Mouse (Mus musculus) liver, embryonic 14.5 days (tissue): ENCODE results near the gene Fam124a. TPM values are rescaled to one million over a fixed set of nuclear protein-coding genes. Genes with fewer than 3 reads are reported as not detected.
A peak's percentile ranks its signal among the peaks of the same experiment; 100 is the strongest.

Experiments
- ATAC-seq: fragments of 200-750 bp; cut with Nextera tagmentation; 2 replicates; pipeline ENCODE4 v1.8.0; 2017; ENCODE audit warnings: moderate number of reproducible peaks, mild to moderate bottlenecking, moderate library complexity; ENCODE audit not compliant: insufficient read depth
- DNase-seq, 3 experiments: peaks; one replicate each; pipeline ENCODE4 v3.0.0-alpha.2; 2012 to 2013; ENCODE audit warnings: low read depth in 3 of 3, low spot score in 3 of 3
- H3K27ac ChIP-seq: fragments of 300-500 bp; sonication (generic); 2 replicates; pipeline ENCODE4 v1.5.1; 2014; ENCODE audit warnings: moderate library complexity, mild to moderate bottlenecking, control low read depth, inconsistent platforms
- H3K27me3 ChIP-seq: fragments of 300-500 bp; sonication (generic); 2 replicates; pipeline ENCODE4 v1.6.1; 2014; ENCODE audit warnings: mild to moderate bottlenecking, low read length, moderate library complexity; ENCODE audit not compliant: control insufficient read depth, insufficient read depth
- H3K36me3 ChIP-seq: fragments of 300-500 bp; sonication (generic); replicated peaks from 2 replicates; pipeline ENCODE4 v1.6.1; 2014; ENCODE audit warnings: low read depth; ENCODE audit not compliant: control insufficient read depth, insufficient read depth
- H3K4me1 ChIP-seq, 2 experiments: fragments of 200-500 bp in 1 of 2; fragments of 300-500 bp in 1 of 2; sonication (generic) in 1 of 2; replicated peaks; 2 replicates each; pipeline ENCODE4 v1.6.1; 2012 to 2014; ENCODE audit warnings: antibody characterized with exemption in 1 of 2, inconsistent platforms in 1 of 2, low read length in 1 of 2; ENCODE audit not compliant: control insufficient read depth in 2 of 2, insufficient read depth in 2 of 2
- H3K4me2 ChIP-seq: fragments of 300-500 bp; sonication (generic); 2 replicates; pipeline ENCODE4 v1.6.1; 2014; ENCODE audit warnings: low read depth, mild to moderate bottlenecking, control low read depth, moderate library complexity
- H3K4me3 ChIP-seq, 2 experiments: fragments of 200-500 bp in 1 of 2; fragments of 300-500 bp in 1 of 2; sonication (generic) in 1 of 2; 2 replicates each; pipeline ENCODE4 v1.5.1; 2012 to 2014; ENCODE audit warnings: low read depth in 2 of 2, low read length in 2 of 2, mild to moderate bottlenecking in 2 of 2, control low read depth in 1 of 2, inconsistent platforms in 1 of 2, moderate library complexity in 1 of 2; ENCODE audit not compliant: insufficient read depth in 1 of 2
- H3K9ac ChIP-seq: fragments of 300-500 bp; sonication (generic); replicated peaks from 2 replicates; pipeline ENCODE4 v1.6.1; 2014; ENCODE audit warnings: mild to moderate bottlenecking, control low read depth, moderate library complexity
- H3K9me3 ChIP-seq: fragments of 300-500 bp; sonication (generic); 2 replicates; pipeline ENCODE4 v1.6.1; 2016; ENCODE audit warnings: low read length, mixed read lengths; ENCODE audit not compliant: control insufficient read depth
- CTCF ChIP-seq: IDR thresholded peaks from 2 replicates; pipeline ENCODE4 v1.5.1; 2016; ENCODE audit warnings: antibody characterized with exemption, low read depth, control low read depth
- EP300 ChIP-seq: IDR thresholded peaks from 2 replicates; pipeline ENCODE4 v1.6.1; 2016; ENCODE audit warnings: antibody characterized with exemption, low read depth
- WGBS: fragments of 180-500 bp; shearing (Covaris S2); extraction: QIAGEN DNeasy Blood & Tissue Kit; methylation state at CpG from one replicate; pipeline ENCODE4 v1.1.7; 2014; ENCODE audit not compliant: insufficient replicate concordance; 5-methylcytosine and 5-hydroxymethylcytosine counted together
- polyA plus RNA-seq, 2 experiments: library from polyadenylated mRNA; depleted of rRNA in 1 of 2; stranded (reverse) in 1 of 2; unstranded in 1 of 2; fragments of >200 nt; fragmentation: Nextera tagmentation in 1 of 2; extraction: Ambion mirVana in 1 of 2; gene quantifications; 2 replicates each; pipeline versions ENCODE4 v1.2.1 to v1.2.3; 2012 to 2014

Gene Fam124a
- polyA plus RNA-seq (2012; rRNA removed), result 1.8 and 2.5 TPM in 2 replicates
- 1.0 and 1.4 TPM in 2 replicates for polyA plus RNA-seq (2014; fragmentation: Nextera tagmentation; extraction: Ambion mirVana)

DNA sequence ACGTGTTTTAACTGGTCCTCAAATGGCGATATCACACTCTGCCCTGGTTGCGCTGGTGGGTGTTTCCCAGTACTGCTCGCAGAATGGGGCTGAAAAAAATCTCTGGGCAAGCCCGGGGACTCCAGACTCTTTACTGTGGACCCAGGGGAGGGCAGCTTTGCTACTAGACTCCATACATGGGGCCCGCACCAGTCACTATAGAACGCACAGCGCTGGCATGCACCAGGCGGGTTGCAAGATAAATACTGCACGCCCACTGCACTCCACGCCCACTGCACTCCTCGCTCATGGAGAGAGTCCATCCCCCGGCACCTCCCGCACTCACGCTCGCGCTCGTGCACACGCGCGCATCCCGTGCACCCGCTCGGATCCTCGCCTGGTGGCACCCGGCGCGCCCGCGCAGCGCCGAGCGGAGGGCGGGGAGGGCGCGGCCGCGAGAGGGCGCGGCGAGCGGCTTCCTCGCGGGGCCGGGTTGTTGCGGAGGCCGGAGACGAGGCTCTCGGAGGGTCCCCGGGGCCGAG lies at the start of gene Fam124a:
Gene Fam124a (plus strand): TSS at position 429 of the 521 bp plus-strand sequence.
- Histone ChIP-seq H3K4me3 (peak within 1 kb of the TSS; percentile 53 to 59), H3K27me3 (peaks cover 18% of the 10 kb centered on the region), H3K9me3 (no peaks in the 10 kb centered on the region), H3K4me2 (peak within 1 kb of the TSS; percentile 88), H3K9ac (peak within 1 kb of the TSS; percentile 40), H3K27ac (no peak within 1 kb of the TSS; the same call in 1 of the 2 replicates), H3K4me1 (peaks cover 3 to 10% of the 10 kb centered on the region in 2 experiments; a peak in 2 of 4 replicates), H3K36me3 (no peaks in the 10 kb centered on the region)
- DNase-seq (peak in 1 of 3 experiments; percentile 54), ATAC-seq (peak; percentile 90)
- TF ChIP-seq EP300 (no peak), CTCF (no peak)
- under 1% methylated on average over 47 of the region's 51 CpGs for WGBS

DNA sequence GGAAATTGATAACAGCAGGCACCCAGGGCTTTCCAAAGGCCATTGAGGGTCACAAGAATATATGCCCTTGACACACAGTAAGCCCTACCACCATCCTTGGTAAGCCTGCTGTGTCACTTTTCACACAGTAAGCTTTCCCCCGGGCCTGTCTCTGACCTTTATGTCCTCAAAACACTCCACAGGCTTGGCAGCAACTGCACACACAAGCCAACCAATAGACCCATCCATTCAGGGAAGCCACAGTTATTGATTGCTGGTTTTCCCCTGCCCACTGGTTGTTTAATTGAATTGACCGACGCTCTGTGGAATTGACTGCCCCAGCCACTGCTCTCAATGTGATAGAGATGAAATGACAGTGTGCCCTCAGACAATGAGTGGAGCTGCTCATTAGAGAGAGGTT lies 49.3 kb upstream of the Fam124a start:
- ATAC-seq (no peak), DNase-seq (no peak)
- no peak overlapping the region for H3K9ac ChIP-seq
- H3K36me3 ChIP-seq, result no peaks in the 10 kb centered on the region
- H3K4me2 ChIP-seq, result no peak overlapping the region
- H3K4me1 ChIP-seq, result no peaks in the 10 kb centered on the region
- TF ChIP-seq EP300 (no peak), CTCF (no peak)
- no peak overlapping the region for H3K4me3 ChIP-seq
- H3K9me3 ChIP-seq, result no peaks in the 10 kb centered on the region
- H3K27me3 ChIP-seq, result no peaks in the 10 kb centered on the region
- WGBS, result 71% methylated on average over 3 of the region's 3 CpGs
- H3K27ac ChIP-seq, result no peak overlapping the region

DNA sequence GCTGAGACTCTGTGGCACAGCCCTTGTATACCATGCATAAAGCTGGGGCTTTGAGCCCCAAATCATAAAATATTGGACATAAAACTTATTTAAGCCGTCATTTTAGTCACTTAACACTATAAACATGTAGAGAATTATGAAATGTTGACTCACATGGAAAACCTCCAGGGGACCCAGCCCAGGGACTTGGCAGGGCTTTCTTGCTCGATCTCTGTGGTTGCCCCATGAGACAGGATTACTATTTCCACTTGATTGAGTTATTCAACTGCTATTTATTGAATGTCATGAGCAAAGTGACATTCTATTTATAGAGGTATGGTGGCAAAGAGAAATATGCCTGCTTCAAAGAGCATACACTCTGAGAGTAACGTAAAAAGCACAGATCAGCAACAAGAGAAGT lies 46.2 kb upstream of the Fam124a start:
- 44% methylated on average over 3 of the region's 3 CpGs for WGBS
- no peak overlapping the region for H3K4me2 ChIP-seq
- no peaks in the 10 kb centered on the region for H3K4me1 ChIP-seq
- H3K9me3 ChIP-seq, result no peaks in the 10 kb centered on the region
- H3K36me3 ChIP-seq, result no peaks in the 10 kb centered on the region
- DNase-seq (no peak), ATAC-seq (no peak)
- H3K4me3 ChIP-seq, result no peak overlapping the region
- no peak overlapping the region for H3K9ac ChIP-seq
- TF ChIP-seq CTCF (no peak), EP300 (no peak)
- no peaks in the 10 kb centered on the region for H3K27me3 ChIP-seq
- no peak overlapping the region for H3K27ac ChIP-seq

GRCm38 (mm10) chr14:62512845-62513244 lies 42.7 kb upstream of the Fam124a start:
- Histone ChIP-seq H3K4me2 (no peak overlapping the region), H3K27me3 (no peaks in the 10 kb centered on the region), H3K36me3 (no peaks in the 10 kb centered on the region), H3K9ac (no peak overlapping the region), H3K9me3 (no peaks in the 10 kb centered on the region), H3K4me1 (no peaks in the 10 kb centered on the region), H3K4me3 (no peak overlapping the region), H3K27ac (no peak overlapping the region)
- no peak for DNase-seq
- no peak for ATAC-seq
- TF ChIP-seq EP300, result no peak
- TF ChIP-seq CTCF, result no peak
- WGBS, result 40% methylated on average over 1 of the region's 1 CpGs

DNA sequence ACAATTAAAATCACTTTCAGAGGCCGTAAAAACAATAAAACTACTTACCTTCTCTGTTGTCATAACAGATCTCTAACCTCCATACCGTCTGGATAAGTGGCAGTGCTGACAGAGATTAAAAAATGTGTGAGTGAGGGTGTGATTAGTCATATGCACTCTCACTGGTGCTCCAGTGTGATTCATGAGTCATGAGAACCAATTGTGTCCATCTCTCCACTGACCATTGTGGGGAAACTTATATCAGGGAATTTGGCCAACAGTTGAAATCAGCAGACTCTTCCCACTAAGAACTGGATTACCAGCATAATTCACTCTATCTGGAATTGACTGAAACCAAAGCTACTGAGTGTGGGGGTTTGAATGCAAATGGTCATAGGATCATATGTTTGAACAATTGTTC lies 24.6 kb upstream of the Fam124a start:
- H3K27me3 ChIP-seq, result no peaks in the 10 kb centered on the region
- no peaks in the 10 kb centered on the region for H3K4me1 ChIP-seq
- 45% methylated on average over 2 of the region's 2 CpGs for WGBS
- ATAC-seq (no peak), DNase-seq (no peak)
- H3K36me3 ChIP-seq, result no peaks in the 10 kb centered on the region
- H3K4me2 ChIP-seq, result no peak overlapping the region
- TF ChIP-seq EP300 (no peak), CTCF (no peak)
- H3K9me3 ChIP-seq, result no peaks in the 10 kb centered on the region
- H3K4me3 ChIP-seq, result no peak overlapping the region
- H3K27ac ChIP-seq, result no peak overlapping the region
- no peak overlapping the region for H3K9ac ChIP-seq
